Mouse (Mus musculus): ENCODE measurements at regions not wholly inside any gene's neighbourhood (a gene's known extent, or its start where the extent isn't known, plus 50 kb on each side); places are given as distances from the start of the nearest gene placed in this dataset.

DNA sequence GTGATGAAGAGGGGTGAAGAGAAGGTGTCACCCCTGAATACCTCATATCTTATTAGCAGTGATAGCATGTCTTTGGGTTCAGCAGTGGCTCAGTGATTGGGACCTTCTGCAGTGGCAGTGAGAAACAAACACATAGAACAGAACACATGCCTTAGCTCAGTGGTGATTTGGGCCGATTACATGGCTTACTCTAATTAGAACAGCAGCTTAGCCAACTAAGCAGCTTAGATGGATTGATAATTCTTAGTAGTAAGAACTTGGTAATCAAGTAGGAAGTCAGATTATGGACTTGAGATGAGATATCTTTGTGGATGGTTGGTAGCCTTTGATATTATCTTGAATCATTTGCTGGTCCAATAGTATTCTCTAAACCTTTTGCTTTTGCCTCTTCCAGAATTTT is 167.0 kb downstream of the Ccdc71l start:
- Histone ChIP-seq H3K27ac (replicated peaks) (no peak overlapping the region), H3K27me3 (ENCODE audit: control insufficient read depth, insufficient read depth, low read length) (no peaks in the 10 kb centered on the region), H3K36me3 (ENCODE audit: control insufficient read depth, insufficient read depth, low read length) (no peaks in the 10 kb centered on the region), H3K4me1 (replicated peaks; ENCODE audit: control insufficient read depth, insufficient read depth) (no peaks in the 10 kb centered on the region), H3K9me3 (ENCODE audit: control insufficient read depth, low read length) (0 out of 2 replicates have a peak, but pooled peaks cover 4% of the 10 kb centered on the region), H3K9ac (ENCODE audit: low read length) (no peak overlapping the region), H3K4me3 (ENCODE audit: low read depth, low read length) (no peak overlapping the region), H3K4me2 (replicated peaks; ENCODE audit: low read depth) (no peak overlapping the region)
- ATAC-seq (ENCODE audit: low FRiP score, low TSS enrichment) (no peak), DNase-seq (ENCODE audit: low spot score) (no peak)
- TF ChIP-seq CTCF (IDR thresholded peaks at IDR 0.05; ENCODE audit: low read depth) (no peak), EP300 (optimal IDR thresholded peaks at IDR 0.05) (no peak)
- 89% methylated on average over 1 of the region's 1 CpGs for WGBS

DNA sequence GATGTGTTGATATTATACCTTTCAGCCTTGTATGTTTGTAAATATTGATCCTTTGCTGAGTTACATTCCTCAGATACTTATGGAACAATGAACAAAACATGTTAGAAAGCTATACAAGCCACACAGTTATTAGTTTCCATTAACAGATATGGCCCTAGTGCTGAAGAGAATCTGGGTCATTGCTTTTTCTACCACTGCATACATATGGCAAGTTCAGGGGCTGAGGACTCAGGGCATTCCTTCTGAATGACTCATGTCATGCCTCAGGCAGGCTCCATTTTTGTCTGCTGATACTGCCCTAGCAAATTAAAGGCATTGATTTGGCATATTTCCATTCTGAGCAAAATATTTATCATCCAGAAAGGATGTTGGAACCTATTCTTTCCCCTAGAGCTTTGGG is 167.9 kb downstream of the Ccdc71l start:
- Histone ChIP-seq H3K4me3 (ENCODE audit: low read depth, low read length) (no peak overlapping the region), H3K4me1 (replicated peaks; ENCODE audit: control insufficient read depth, insufficient read depth) (no peaks in the 10 kb centered on the region), H3K36me3 (ENCODE audit: control insufficient read depth, insufficient read depth, low read length) (no peaks in the 10 kb centered on the region), H3K27me3 (ENCODE audit: control insufficient read depth, insufficient read depth, low read length) (no peaks in the 10 kb centered on the region), H3K27ac (replicated peaks) (no peak overlapping the region), H3K4me2 (replicated peaks; ENCODE audit: low read depth) (no peak overlapping the region), H3K9me3 (ENCODE audit: control insufficient read depth, low read length) (0 out of 2 replicates have a peak, but pooled peaks cover 4% of the 10 kb centered on the region), H3K9ac (ENCODE audit: low read length) (no peak overlapping the region)
- ATAC-seq (ENCODE audit: low FRiP score, low TSS enrichment), result no peak
- DNase-seq (ENCODE audit: low spot score), result no peak
- TF ChIP-seq CTCF (IDR thresholded peaks at IDR 0.05; ENCODE audit: low read depth) (no peak), EP300 (optimal IDR thresholded peaks at IDR 0.05) (no peak)

DNA sequence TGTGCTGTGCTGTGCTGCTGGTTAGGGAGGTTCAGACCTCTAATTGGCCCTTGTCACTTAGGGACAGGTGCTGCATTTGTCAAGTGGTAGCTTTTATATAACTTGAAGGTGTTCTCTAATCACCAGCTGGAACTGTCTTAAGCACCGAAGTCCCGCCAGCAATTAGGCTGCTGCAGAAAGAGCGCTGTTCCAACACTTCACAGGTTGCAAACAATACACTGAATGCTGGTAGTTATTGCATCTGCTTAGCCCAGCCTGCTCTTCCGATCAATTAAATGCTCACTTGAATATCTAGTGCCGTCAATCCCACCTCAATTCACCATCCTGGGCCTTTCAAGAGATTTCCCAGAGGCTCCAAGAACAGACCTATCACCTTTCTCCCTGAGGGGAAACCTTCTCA is 175.3 kb downstream of the Ccdc71l start:
- Histone ChIP-seq H3K27me3 (ENCODE audit: control insufficient read depth, insufficient read depth, low read length) (no peaks in the 10 kb centered on the region), H3K4me1 (replicated peaks; ENCODE audit: control insufficient read depth, insufficient read depth) (no peaks in the 10 kb centered on the region), H3K27ac (replicated peaks) (no peak overlapping the region), H3K4me3 (ENCODE audit: low read depth, low read length) (no peak overlapping the region), H3K9me3 (ENCODE audit: control insufficient read depth, low read length) (no peaks in the 10 kb centered on the region), H3K9ac (ENCODE audit: low read length) (no peak overlapping the region), H3K36me3 (ENCODE audit: control insufficient read depth, insufficient read depth, low read length) (no peaks in the 10 kb centered on the region), H3K4me2 (replicated peaks; ENCODE audit: low read depth) (no peak overlapping the region)
- TF ChIP-seq EP300 (optimal IDR thresholded peaks at IDR 0.05), result no peak
- no peak for TF ChIP-seq CTCF (IDR thresholded peaks at IDR 0.05; ENCODE audit: low read depth)
- ATAC-seq (ENCODE audit: low FRiP score, low TSS enrichment) (no peak), DNase-seq (ENCODE audit: low spot score) (no peak)
- WGBS, result 84% methylated on average over 5 of the region's 5 CpGs

- no peak overlapping the region for H3K27ac ChIP-seq (replicated peaks)
- H3K36me3 ChIP-seq (ENCODE audit: control insufficient read depth, insufficient read depth, low read length), result no peaks in the 10 kb centered on the region
- H3K9ac ChIP-seq (ENCODE audit: low read length), result no peak overlapping the region
- no peak for DNase-seq (ENCODE audit: low spot score)
- H3K4me2 ChIP-seq (replicated peaks; ENCODE audit: low read depth), result no peak overlapping the region
- H3K4me1 ChIP-seq (replicated peaks; ENCODE audit: control insufficient read depth, insufficient read depth), result no peaks in the 10 kb centered on the region
- no peak for TF ChIP-seq CTCF (IDR thresholded peaks at IDR 0.05; ENCODE audit: low read depth)
- no peak for ATAC-seq (ENCODE audit: low FRiP score, low TSS enrichment)
- H3K9me3 ChIP-seq (ENCODE audit: control insufficient read depth, low read length), result no peaks in the 10 kb centered on the region
- no peak overlapping the region for H3K4me3 ChIP-seq (ENCODE audit: low read depth, low read length)
- 53% methylated on average over 3 of the region's 3 CpGs for WGBS
- no peaks in the 10 kb centered on the region for H3K27me3 ChIP-seq (ENCODE audit: control insufficient read depth, insufficient read depth, low read length)
These were observed 189.3 kb downstream of the Ccdc71l start for GRCm38 (mm10) chr12:32567777-32568176.

DNA sequence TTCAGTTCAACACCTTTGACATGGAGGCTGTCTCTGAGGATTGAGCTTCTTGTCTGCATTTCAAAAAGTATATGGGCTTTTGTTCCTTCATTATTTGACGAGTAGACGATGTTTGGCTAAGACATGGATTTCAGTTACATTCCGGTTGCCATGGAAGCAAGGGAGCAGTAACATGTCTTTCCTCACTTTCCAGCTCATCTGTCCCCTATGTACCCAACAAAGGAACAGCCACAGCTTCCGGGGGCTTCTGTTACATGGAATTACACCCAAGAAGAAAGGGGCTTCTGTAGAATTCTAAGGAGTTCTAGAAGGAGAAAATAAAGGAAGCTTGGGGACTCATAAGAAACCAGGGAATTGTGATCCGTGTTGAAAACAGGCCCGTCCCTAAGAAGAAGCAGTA is 202.8 kb downstream of the Ccdc71l start:
- TF ChIP-seq CTCF (IDR thresholded peaks at IDR 0.05; ENCODE audit: low read depth) (no peak), EP300 (optimal IDR thresholded peaks at IDR 0.05) (no peak)
- no peak overlapping the region for H3K27ac ChIP-seq (replicated peaks)

GRCm38 (mm10) chr12:32602131-32602815 is 217.1 kb upstream of the Nampt start:
- Histone ChIP-seq H3K4me1 (replicated peaks; ENCODE audit: control insufficient read depth, insufficient read depth) (no peaks in the 10 kb centered on the region), H3K4me3 (ENCODE audit: low read depth, low read length) (no peak overlapping the region), H3K4me2 (replicated peaks; ENCODE audit: low read depth) (no peak overlapping the region), H3K36me3 (ENCODE audit: control insufficient read depth, insufficient read depth, low read length) (no peaks in the 10 kb centered on the region), H3K9me3 (ENCODE audit: control insufficient read depth, low read length) (no peaks in the 10 kb centered on the region), H3K9ac (ENCODE audit: low read length) (no peak overlapping the region), H3K27me3 (ENCODE audit: control insufficient read depth, insufficient read depth, low read length) (no peaks in the 10 kb centered on the region), H3K27ac (replicated peaks) (no peak overlapping the region)
- TF ChIP-seq EP300 (optimal IDR thresholded peaks at IDR 0.05) (no peak), CTCF (IDR thresholded peaks at IDR 0.05; ENCODE audit: low read depth) (no peak)
- WGBS, result 75% methylated on average over 10 of the region's 10 CpGs
- DNase-seq (ENCODE audit: low spot score) (no peak), ATAC-seq (ENCODE audit: low FRiP score, low TSS enrichment) (no peak)

More for the DNA sequence above, 202.8 kb downstream of the Ccdc71l start:
- DNase-seq (ENCODE audit: low spot score), result no peak
- no peaks in the 10 kb centered on the region for H3K9me3 ChIP-seq (ENCODE audit: control insufficient read depth, low read length)
- H3K4me1 ChIP-seq (replicated peaks; ENCODE audit: control insufficient read depth, insufficient read depth), result no peaks in the 10 kb centered on the region
- no peak overlapping the region for H3K4me3 ChIP-seq (ENCODE audit: low read depth, low read length)
- 83% methylated on average over 6 of the region's 6 CpGs for WGBS
- no peak overlapping the region for H3K9ac ChIP-seq (ENCODE audit: low read length)
- H3K4me2 ChIP-seq (replicated peaks; ENCODE audit: low read depth), result no peak overlapping the region
- no peak for ATAC-seq (ENCODE audit: low FRiP score, low TSS enrichment)
- H3K27me3 ChIP-seq (ENCODE audit: control insufficient read depth, insufficient read depth, low read length), result no peaks in the 10 kb centered on the region
- H3K36me3 ChIP-seq (ENCODE audit: control insufficient read depth, insufficient read depth, low read length), result no peaks in the 10 kb centered on the region

All from stomach, postnatal 0 days (tissue).